Mouse (Mus musculus) left cerebral cortex, adult 9 months (tissue): Measurements from ENCODE around the gene Cstf2t.

Experiments used
- DNase-seq, 2 experiments: peaks; one replicate each; pipeline ENCODE4 v3.0.0; 2022; ENCODE audit warnings: low spot score in 2 of 2

The Cstf2t gene

GRCm38 (mm10) chr19:31082662-31083429 lies at the start of gene Cstf2t:
Gene Cstf2t, plus strand, starts transcription at chr19:31082837.
- DNase-seq = peak; percentile 99 to 100

- DNase-seq = no peak
Measured at GRCm38 (mm10) chr19:31038951-31039350, 43.7 kb upstream of the Cstf2t start.

GRCm38 (mm10) chr19:31040948-31041847 lies 41.4 kb upstream of the Cstf2t start:
- DNase-seq = no peak

- DNase-seq = no peak
Measured at GRCm38 (mm10) chr19:31046601-31047000, 36.0 kb upstream of the Cstf2t start.

GRCm38 (mm10) chr19:31064740-31065139 lies 17.9 kb upstream of the Cstf2t start:
- no peak for DNase-seq

- DNase-seq = no peak
Measured at GRCm38 (mm10) chr19:31065206-31065781, 17.3 kb upstream of the Cstf2t start.

- no peak for DNase-seq
Measured at GRCm38 (mm10) chr19:31073959-31074716, 8.5 kb upstream of the Cstf2t start.

GRCm38 (mm10) chr19:31074717-31075063 lies 7.9 kb upstream of the Cstf2t start:
- no peak for DNase-seq

GRCm38 (mm10) chr19:31076106-31076505 lies 6.5 kb upstream of the Cstf2t start:
- no peak for DNase-seq

- DNase-seq = no peak
Measured at GRCm38 (mm10) chr19:31078241-31078640, 4.4 kb upstream of the Cstf2t start.

- DNase-seq = no peak
Measured at GRCm38 (mm10) chr19:31082226-31082625, 411 bp upstream of the Cstf2t start.

GRCm38 (mm10) chr19:31083761-31084160 lies 1.1 kb downstream of the Cstf2t start:
- no peak for DNase-seq

- no peak for DNase-seq
Measured at GRCm38 (mm10) chr19:31097857-31098256, 15.2 kb downstream of the Cstf2t start.

- no peak for DNase-seq
Measured at GRCm38 (mm10) chr19:31099369-31099768, 16.7 kb downstream of the Cstf2t start.

GRCm38 (mm10) chr19:31104764-31105163 lies 22.1 kb downstream of the Cstf2t start:
- DNase-seq = no peak

- DNase-seq = no peak
Measured at GRCm38 (mm10) chr19:31106036-31106435, 23.4 kb downstream of the Cstf2t start.

GRCm38 (mm10) chr19:31106835-31107554 lies 24.4 kb downstream of the Cstf2t start:
- DNase-seq = no peak

GRCm38 (mm10) chr19:31114690-31115089 lies 32.1 kb downstream of the Cstf2t start:
- DNase-seq = peak; percentile 18 to 22

GRCm38 (mm10) chr19:31124628-31125027 lies 42.0 kb downstream of the Cstf2t start:
- DNase-seq = no peak

GRCm38 (mm10) chr19:31132614-31133013 lies 50.0 kb downstream of the Cstf2t start:
- DNase-seq = no peak

- DNase-seq = no peak
Measured at GRCm38 (mm10) chr19:31136316-31136715, 53.7 kb downstream of the Cstf2t start.
